Mouse (Mus musculus) lung, postnatal 0 days (tissue): ENCODE data around the gene Amot. TPM values are rescaled to one million over a fixed set of nuclear protein-coding genes. Genes with fewer than 3 reads are reported as not detected.
A peak's percentile ranks its signal among the peaks of the same experiment; 100 is the strongest.

Experiments
- ATAC-seq: fragments of 200-750 bp; cut with Nextera tagmentation; 2 replicates; pipeline ENCODE4 v1.8.0; 2017; ENCODE audit warnings: moderate library complexity
- DNase-seq: peaks from one replicate; pipeline ENCODE4 v3.0.0-alpha.2; 2016; ENCODE audit warnings: low spot score
- H3K27ac ChIP-seq: fragments of 300-500 bp; sonication (generic); 2 replicates; pipeline ENCODE4 v1.5.1; 2014; ENCODE audit warnings: antibody characterized with exemption, mild to moderate bottlenecking, low read length, mixed read lengths
- H3K27me3 ChIP-seq: fragments of 300-500 bp; sonication (generic); replicated peaks from 2 replicates; pipeline ENCODE4 v1.6.1; 2014; ENCODE audit warnings: low read length, mixed read lengths; ENCODE audit not compliant: insufficient read depth
- H3K36me3 ChIP-seq: fragments of 300-500 bp; sonication (generic); 2 replicates; pipeline ENCODE4 v1.6.1; 2014; ENCODE audit warnings: low read length, mixed read lengths; ENCODE audit not compliant: insufficient read depth
- H3K4me1 ChIP-seq: fragments of 300-500 bp; sonication (generic); 2 replicates; pipeline ENCODE4 v1.6.1; 2014; ENCODE audit warnings: antibody characterized with exemption, low read depth, low read length, mixed read lengths; ENCODE audit not compliant: insufficient read depth
- H3K4me2 ChIP-seq: fragments of 300-500 bp; sonication (generic); replicated peaks from 2 replicates; pipeline ENCODE4 v1.6.1; 2014; ENCODE audit warnings: low read depth, mild to moderate bottlenecking, low read length, moderate library complexity, mixed read lengths
- H3K4me3 ChIP-seq: fragments of 300-500 bp; sonication (generic); 2 replicates; pipeline ENCODE4 v1.5.1; 2014; ENCODE audit warnings: low read depth, low read length
- H3K9ac ChIP-seq: fragments of 300-500 bp; sonication (generic); replicated peaks from 2 replicates; pipeline ENCODE4 v1.6.1; 2014; ENCODE audit warnings: low read depth, mild to moderate bottlenecking
- H3K9me3 ChIP-seq: fragments of 300-500 bp; sonication (generic); 2 replicates; pipeline ENCODE4 v1.6.1; 2016; ENCODE audit warnings: low read length, mixed read lengths
- CTCF ChIP-seq: IDR thresholded peaks from 2 replicates; pipeline ENCODE4 v1.5.1; 2016; ENCODE audit warnings: antibody characterized with exemption, mild to moderate bottlenecking
- EP300 ChIP-seq: IDR thresholded peaks from 2 replicates; pipeline ENCODE4 v1.6.1; 2016; ENCODE audit warnings: antibody characterized with exemption, mild to moderate bottlenecking, control low read depth
- WGBS: fragments of 180-500 bp; shearing (Covaris S2); extraction: QIAGEN DNeasy Blood & Tissue Kit; methylation state at CpG from one replicate; pipeline ENCODE4 v1.1.7; 2014; 5-methylcytosine and 5-hydroxymethylcytosine counted together
- polyA plus RNA-seq: library from polyadenylated mRNA; unstranded; fragments of >200 nt; fragmentation: Nextera tagmentation; extraction: Ambion mirVana; gene quantifications from 2 replicates; pipeline ENCODE4 v1.2.1, GENCODE M21; 2015

Amot gene
- polyA plus RNA-seq, 1 experiment from 2014 or later: 2.6 TPM

DNA sequence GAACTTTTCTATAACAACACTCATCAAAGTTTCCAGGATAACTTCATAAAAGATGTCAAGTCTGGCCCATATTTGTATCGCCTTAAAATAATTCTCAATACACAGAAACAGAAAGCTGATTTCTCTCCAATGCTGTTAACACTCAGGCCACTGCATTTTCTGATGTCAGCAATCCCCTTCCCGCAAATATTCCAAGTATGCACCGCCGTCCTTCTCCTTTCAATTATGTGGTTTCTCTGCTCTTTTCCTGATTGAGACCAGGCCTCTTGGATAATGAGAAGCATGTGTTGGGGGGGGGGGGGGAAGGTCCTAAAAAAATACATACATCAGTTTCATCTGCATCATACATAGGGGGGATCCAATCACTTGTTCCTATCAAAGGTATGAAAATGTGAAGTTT, 6.3 kb downstream of the Amot start:
- no peak overlapping the region for H3K27ac ChIP-seq
- H3K4me2 ChIP-seq: no peak overlapping the region
- no peak for TF ChIP-seq EP300
- TF ChIP-seq CTCF: no peak
- H3K4me1 ChIP-seq: no peaks in the 10 kb centered on the region
- H3K9ac ChIP-seq: no peak overlapping the region
- H3K9me3 ChIP-seq: no peaks in the 10 kb centered on the region
- 57% methylated on average over 4 of the region's 4 CpGs for WGBS
- no peak overlapping the region for H3K4me3 ChIP-seq
- no peaks in the 10 kb centered on the region for H3K36me3 ChIP-seq
- DNase-seq (no peak), ATAC-seq (no peak)
- H3K27me3 ChIP-seq: no peaks in the 10 kb centered on the region

DNA sequence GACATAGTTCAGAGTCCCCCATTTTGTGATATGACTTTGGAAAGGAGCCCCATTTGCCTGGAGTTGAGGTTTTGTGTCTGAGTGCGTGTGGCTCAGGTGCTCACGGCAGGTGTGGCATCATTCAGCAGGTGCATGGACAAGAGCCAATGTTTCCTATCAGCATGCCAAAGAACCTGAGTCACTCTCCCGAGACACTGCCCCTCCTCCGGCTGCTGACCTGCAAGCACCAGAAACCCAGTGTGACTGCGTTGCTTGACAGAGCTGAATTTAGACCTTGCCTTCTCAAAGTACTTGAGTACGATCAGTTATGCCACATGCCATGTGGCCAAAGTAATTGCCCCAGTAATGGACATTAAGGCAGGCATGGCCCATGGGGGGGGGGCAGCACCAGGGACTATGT, 7.5 kb downstream of the Amot start:
- WGBS: 67% methylated on average over 6 of the region's 6 CpGs
- Histone ChIP-seq H3K4me1 (no peaks in the 10 kb centered on the region), H3K4me2 (no peak overlapping the region), H3K36me3 (no peaks in the 10 kb centered on the region), H3K27ac (no peak overlapping the region), H3K9ac (no peak overlapping the region), H3K4me3 (no peak overlapping the region), H3K9me3 (no peaks in the 10 kb centered on the region), H3K27me3 (no peaks in the 10 kb centered on the region)
- peak; percentile 90 for ATAC-seq
- TF ChIP-seq EP300: no peak
- TF ChIP-seq CTCF: no peak
- DNase-seq: peak; percentile 78

DNA sequence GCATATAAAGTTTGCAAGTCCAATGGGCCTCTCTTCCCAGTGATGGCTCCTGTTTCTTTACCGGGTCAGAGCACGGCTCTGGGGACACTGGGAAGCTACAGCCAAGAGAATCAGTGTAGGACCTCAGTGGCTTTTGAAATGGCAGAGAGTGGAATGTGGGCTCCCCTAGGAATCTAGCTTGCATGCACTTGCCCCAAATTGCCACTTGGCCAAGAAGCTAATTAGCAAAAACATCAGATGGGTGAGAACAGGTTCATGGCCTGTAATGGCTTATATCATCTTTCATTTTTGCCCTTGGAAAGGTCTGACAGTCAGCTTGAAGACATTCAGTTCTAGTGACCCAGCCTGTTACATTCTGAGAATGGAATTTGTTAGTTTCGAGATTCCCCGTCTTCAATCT, 9.6 kb downstream of the Amot start:
- Histone ChIP-seq H3K27me3 (no peaks in the 10 kb centered on the region), H3K36me3 (no peaks in the 10 kb centered on the region), H3K27ac (no peak overlapping the region), H3K9ac (no peak overlapping the region), H3K4me1 (no peaks in the 10 kb centered on the region), H3K4me2 (no peak overlapping the region), H3K4me3 (no peak overlapping the region), H3K9me3 (no peaks in the 10 kb centered on the region)
- ATAC-seq: no peak
- no peak for TF ChIP-seq CTCF
- TF ChIP-seq EP300: no peak
- DNase-seq: no peak
- WGBS: 88% methylated on average over 4 of the region's 4 CpGs

DNA sequence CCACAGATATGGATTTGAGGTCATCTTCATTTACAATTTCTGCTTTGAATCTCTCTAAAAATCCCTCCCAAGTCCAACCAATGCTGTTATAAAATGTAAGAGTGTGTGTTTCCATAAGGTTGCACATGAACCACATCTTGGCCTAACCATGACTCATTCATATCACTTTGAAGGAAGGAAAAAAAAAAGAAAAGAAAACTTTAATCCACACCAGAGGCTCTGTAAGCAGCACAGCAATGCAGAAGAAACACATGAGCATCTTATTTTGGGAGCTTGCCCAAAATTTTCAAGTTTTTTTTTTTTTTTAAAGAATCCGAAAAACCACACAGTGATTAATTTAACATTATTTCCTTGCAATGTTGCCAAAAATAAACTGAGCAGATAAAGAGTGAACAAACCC, 14.2 kb downstream of the Amot start:
- WGBS: 71% methylated on average over 1 of the region's 1 CpGs
- H3K4me1 ChIP-seq: no peaks in the 10 kb centered on the region
- no peak overlapping the region for H3K9ac ChIP-seq
- DNase-seq: no peak
- H3K9me3 ChIP-seq: no peaks in the 10 kb centered on the region
- no peak overlapping the region for H3K4me2 ChIP-seq
- H3K27me3 ChIP-seq: no peaks in the 10 kb centered on the region
- no peak for ATAC-seq
- no peak overlapping the region for H3K27ac ChIP-seq
- no peak for TF ChIP-seq CTCF
- no peak for TF ChIP-seq EP300
- H3K4me3 ChIP-seq: no peak overlapping the region
- no peaks in the 10 kb centered on the region for H3K36me3 ChIP-seq

DNA sequence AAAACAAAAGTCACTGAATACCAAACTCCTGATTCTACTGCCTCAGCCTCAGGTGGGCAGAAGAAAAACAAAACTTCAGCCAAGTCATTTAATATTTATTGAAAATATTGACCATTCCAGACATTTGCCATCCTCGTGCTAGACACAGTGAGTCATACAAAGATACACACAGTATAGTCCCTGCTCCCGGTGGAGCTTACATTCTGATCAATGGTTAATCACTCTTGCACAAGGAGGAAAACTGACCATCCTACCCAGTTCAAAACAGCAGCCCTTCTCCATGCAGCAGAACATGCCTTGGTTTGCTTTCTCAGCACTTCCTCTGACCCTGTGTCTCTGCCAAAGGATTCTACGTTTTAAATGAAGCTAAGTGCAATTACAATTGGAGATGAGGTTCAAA, 14.6 kb downstream of the Amot start:
- TF ChIP-seq CTCF (no peak), EP300 (no peak)
- Histone ChIP-seq H3K4me2 (no peak overlapping the region), H3K9ac (no peak overlapping the region), H3K4me3 (no peak overlapping the region), H3K4me1 (no peaks in the 10 kb centered on the region), H3K27ac (no peak overlapping the region), H3K27me3 (no peaks in the 10 kb centered on the region), H3K9me3 (no peaks in the 10 kb centered on the region), H3K36me3 (no peaks in the 10 kb centered on the region)
- ATAC-seq: no peak
- 58% methylated on average over 3 of the region's 3 CpGs for WGBS
- no peak for DNase-seq

DNA sequence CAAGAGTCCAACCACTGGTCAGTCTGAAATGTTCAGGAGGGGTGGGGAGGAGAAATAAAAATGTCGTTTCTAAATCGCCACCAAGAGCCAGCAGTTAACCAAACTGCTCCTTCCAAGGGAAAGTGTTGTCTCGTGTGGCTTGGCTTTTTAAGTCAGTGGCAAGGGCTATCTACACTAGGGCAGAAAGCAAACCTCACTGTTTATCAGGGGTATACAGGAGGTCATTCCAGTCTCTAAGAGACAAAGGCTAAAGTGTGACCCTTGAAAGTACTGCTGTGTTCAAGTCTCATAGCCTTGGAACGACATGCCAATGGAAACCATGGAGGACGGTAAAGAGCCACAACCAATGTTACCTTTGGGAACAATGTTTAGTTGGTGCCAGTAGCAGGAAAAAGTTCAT, 15.0 kb downstream of the Amot start:
- no peaks in the 10 kb centered on the region for H3K4me1 ChIP-seq
- no peak overlapping the region for H3K27ac ChIP-seq
- WGBS: 75% methylated on average over 5 of the region's 5 CpGs
- no peak overlapping the region for H3K9ac ChIP-seq
- no peak for DNase-seq
- no peaks in the 10 kb centered on the region for H3K27me3 ChIP-seq
- no peak overlapping the region for H3K4me3 ChIP-seq
- no peak for TF ChIP-seq CTCF
- TF ChIP-seq EP300: no peak
- H3K9me3 ChIP-seq: no peaks in the 10 kb centered on the region
- H3K4me2 ChIP-seq: no peak overlapping the region
- no peaks in the 10 kb centered on the region for H3K36me3 ChIP-seq
- no peak for ATAC-seq

DNA sequence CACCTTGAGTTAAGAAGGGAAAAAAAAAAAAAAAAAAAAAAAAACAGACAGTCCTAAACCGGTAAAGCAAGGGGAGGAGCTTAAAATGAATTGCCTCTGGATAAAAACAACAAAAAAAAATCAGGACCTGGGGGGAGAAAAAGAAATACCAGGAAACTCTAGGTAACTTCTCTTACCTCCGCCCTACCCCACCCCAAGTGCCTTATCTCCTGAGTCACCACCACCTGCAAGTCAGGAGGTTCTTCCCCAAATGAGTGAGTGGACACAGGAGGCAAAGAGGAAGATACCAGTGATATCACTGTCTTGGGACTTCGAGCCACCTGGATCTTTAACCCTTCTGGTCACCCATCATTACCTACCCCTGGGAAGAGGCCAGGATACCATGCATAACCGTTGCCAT, 19.5 kb downstream of the Amot start:
- ATAC-seq (no peak), DNase-seq (no peak)
- no peaks in the 10 kb centered on the region for H3K4me1 ChIP-seq
- no peaks in the 10 kb centered on the region for H3K27me3 ChIP-seq
- H3K4me3 ChIP-seq: no peak overlapping the region
- no peak overlapping the region for H3K27ac ChIP-seq
- WGBS: 52% methylated on average over 4 of the region's 4 CpGs
- no peak overlapping the region for H3K9ac ChIP-seq
- H3K9me3 ChIP-seq: no peaks in the 10 kb centered on the region
- H3K36me3 ChIP-seq: no peaks in the 10 kb centered on the region
- no peak overlapping the region for H3K4me2 ChIP-seq
- TF ChIP-seq EP300: no peak
- no peak for TF ChIP-seq CTCF
